Mouse (Mus musculus) myocyte (in vitro differentiated cells): ENCODE measurements around the gene Fkbp5.

ENCODE experiments used
- CEBPB ChIP-seq: IDR thresholded peaks from 2 replicates; pipeline ENCODE4 v1.6.1; 2011; ENCODE audit warnings: mild to moderate bottlenecking, moderate library complexity; ENCODE audit not compliant: poor library complexity, insufficient read depth, severe bottlenecking
- MYOG ChIP-seq, 3 experiments: IDR thresholded peaks; one replicate each; pipeline ENCODE4 v1.6.1; 2011; ENCODE audit warnings: control low read depth in 2 of 3, low read depth in 2 of 3, mild to moderate bottlenecking in 2 of 3; ENCODE audit not compliant: insufficient read length in 2 of 3, control insufficient read depth in 1 of 3, insufficient read depth in 1 of 3
- POLR2A ChIP-seq: IDR thresholded peaks from one replicate; pipeline ENCODE4 v1.6.1; 2011; ENCODE audit warnings: low read depth, mild to moderate bottlenecking, control low read depth, moderate library complexity; ENCODE audit not compliant: insufficient read length
- TCF12 ChIP-seq: IDR thresholded peaks from one replicate; pipeline ENCODE4 v1.6.1; 2011; ENCODE audit warnings: mild to moderate bottlenecking, control low read depth; ENCODE audit not compliant: poor library complexity, insufficient read depth, severe bottlenecking
- USF1 ChIP-seq: IDR thresholded peaks from one replicate; pipeline ENCODE4 v1.6.1; 2011; ENCODE audit warnings: low read depth, mild to moderate bottlenecking, control low read depth, moderate library complexity

DNA sequence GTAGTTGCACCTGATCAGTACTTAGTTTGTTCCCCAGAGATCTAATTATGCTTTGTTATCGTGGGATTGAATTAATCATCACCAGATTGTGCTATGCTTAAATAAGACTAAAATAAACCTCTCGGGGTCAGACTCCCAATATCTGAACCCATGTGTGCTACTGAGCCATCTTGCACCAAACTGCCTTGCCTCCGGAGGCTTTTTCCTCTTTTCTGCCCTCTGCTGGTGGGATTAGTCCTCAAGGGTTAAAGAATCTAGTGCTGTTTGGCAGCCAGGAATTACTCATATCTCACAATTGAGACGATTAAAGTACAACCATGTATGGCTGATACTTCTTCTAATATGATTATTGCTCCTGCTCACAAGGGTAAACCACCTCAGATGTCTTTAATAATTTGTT is 62.2 kb downstream of the Fkbp5 start:
- TF ChIP-seq USF1: no peak
- TF ChIP-seq CEBPB: no peak
- no peak for TF ChIP-seq MYOG (IDR thresholded peaks at IDR 0.05; ENCODE audit: control insufficient read depth in 1 of 3, insufficient read depth in 1 of 3, insufficient read length in 2 of 3, low read depth in 2 of 3)
- no peak for TF ChIP-seq POLR2A
- no peak for TF ChIP-seq TCF12
